Mouse (Mus musculus) forebrain, postnatal 0 days (tissue): ENCODE data around the gene Cops7a. TPM values are rescaled to one million over a fixed set of nuclear protein-coding genes. Genes with fewer than 3 reads are reported as not detected.

Source experiments
- ATAC-seq: fragments of 200-750 bp; cut with Nextera tagmentation; 2 replicates; pipeline ENCODE4 v1.8.0; 2017; ENCODE audit warnings: mild to moderate bottlenecking, moderate library complexity
- DNase-seq: peaks from one replicate; pipeline ENCODE4 v3.0.0-alpha.2; 2015
- H3K27ac ChIP-seq: fragments of 300-500 bp; sonication (generic); 2 replicates; pipeline ENCODE4 v1.5.1; 2014; ENCODE audit warnings: low read depth, mild to moderate bottlenecking, antibody characterized with exemption, low read length, moderate library complexity, mixed read lengths
- H3K27me3 ChIP-seq: fragments of 300-500 bp; sonication (generic); 2 replicates; pipeline ENCODE4 v1.6.1; 2014; ENCODE audit warnings: mild to moderate bottlenecking, low read length, mixed read lengths; ENCODE audit not compliant: insufficient read depth
- H3K36me3 ChIP-seq: fragments of 300-500 bp; sonication (generic); 2 replicates; pipeline ENCODE4 v1.6.1; 2014; ENCODE audit warnings: mild to moderate bottlenecking, moderate library complexity; ENCODE audit not compliant: insufficient read depth
- H3K4me1 ChIP-seq: fragments of 300-500 bp; sonication (generic); 2 replicates; pipeline ENCODE4 v1.6.1; 2014; ENCODE audit warnings: antibody characterized with exemption; ENCODE audit not compliant: insufficient read depth
- H3K4me2 ChIP-seq: fragments of 300-500 bp; sonication (generic); 2 replicates; pipeline ENCODE4 v1.6.1; 2014; ENCODE audit warnings: low read depth, mild to moderate bottlenecking, moderate library complexity
- H3K4me3 ChIP-seq: fragments of 300-500 bp; sonication (generic); 2 replicates; pipeline ENCODE4 v1.5.1; 2014; ENCODE audit warnings: low read depth, low read length, mixed read lengths
- H3K9ac ChIP-seq: fragments of 300-500 bp; sonication (generic); 2 replicates; pipeline ENCODE4 v1.6.1; 2014; ENCODE audit warnings: mild to moderate bottlenecking
- H3K9me3 ChIP-seq: fragments of 300-500 bp; sonication (generic); 2 replicates; pipeline ENCODE4 v1.6.1; 2016; ENCODE audit warnings: low read length
- CTCF ChIP-seq: sonication (generic); IDR thresholded peaks from 2 replicates; pipeline ENCODE4 v1.5.1; 2016; ENCODE audit warnings: antibody characterized with exemption, control low read depth, low read depth
- WGBS: fragments of 180-500 bp; shearing (Covaris S2); extraction: QIAGEN DNeasy Blood & Tissue Kit; methylation state at CpG from one replicate; pipeline ENCODE4 v1.1.7; 2014; 5-methylcytosine and 5-hydroxymethylcytosine counted together
- polyA plus RNA-seq: library from polyadenylated mRNA; unstranded; fragments of >200 nt; fragmentation: Nextera tagmentation; extraction: Ambion mirVana; gene quantifications from 2 replicates; pipeline ENCODE4 v1.2.1, GENCODE M21; 2015
- total RNA-seq: library from RNA; depleted of rRNA; stranded (reverse); fragments of >200 nt; gene quantifications from 2 replicates; pipeline ENCODE4 v1.2.3, GENCODE M21; 2014

Gene Cops7a
- total and polyA plus RNA-seq, 2 experiments from 2014 or later, result 87.8 to 117 TPM

- Histone ChIP-seq H3K36me3 (peaks cover 20% of the 10 kb centered on the region), H3K27ac (no peak overlapping the region), H3K9me3 (no peaks in the 10 kb centered on the region), H3K9ac (no peak overlapping the region), H3K4me2 (no peak overlapping the region), H3K27me3 (no peaks in the 10 kb centered on the region), H3K4me1 (peaks cover 9% of the 10 kb centered on the region), H3K4me3 (no peak overlapping the region)
- 44% methylated on average over 10 of the region's 10 CpGs for WGBS
- no peak for TF ChIP-seq CTCF
- no peak for DNase-seq
- ATAC-seq, result no peak
Measured at GRCm38 (mm10) chr6:124999546-124999945, 34.2 kb upstream of the Cops7a start.

- peaks cover 20% of the 10 kb centered on the region for H3K36me3 ChIP-seq
- H3K4me3 ChIP-seq, result no peak overlapping the region
- 46% methylated on average over 14 of the region's 14 CpGs for WGBS
Measured at GRCm38 (mm10) chr6:124999091-124999490, 33.8 kb upstream of the Cops7a start.

GRCm38 (mm10) chr6:124998066-124998465, 32.7 kb upstream of the Cops7a start:
- Histone ChIP-seq H3K9ac (peak overlapping the region; percentile 93), H3K27ac (peak overlapping the region; percentile 90), H3K4me1 (peaks cover 9% of the 10 kb centered on the region), H3K27me3 (no peaks in the 10 kb centered on the region), H3K36me3 (peaks cover 20% of the 10 kb centered on the region), H3K4me2 (peak overlapping the region; percentile 79), H3K9me3 (no peaks in the 10 kb centered on the region), H3K4me3 (peak overlapping the region; percentile 66)
- no peak for TF ChIP-seq CTCF
- DNase-seq, result no peak
- ATAC-seq, result no peak
- 11% methylated on average over 8 of the region's 8 CpGs for WGBS

More at GRCm38 (mm10) chr6:124999091-124999490, 33.8 kb upstream of the Cops7a start:
- no peak for ATAC-seq
- Histone ChIP-seq H3K9me3 (no peaks in the 10 kb centered on the region), H3K4me1 (peaks cover 9% of the 10 kb centered on the region), H3K4me2 (peak overlapping the region; percentile 79; the same call in 1 of the 2 replicates), H3K27me3 (no peaks in the 10 kb centered on the region), H3K27ac (no peak overlapping the region), H3K9ac (no peak overlapping the region)
- no peak for TF ChIP-seq CTCF
- no peak for DNase-seq

GRCm38 (mm10) chr6:124996551-124997501, 31.5 kb upstream of the Cops7a start, which contains the start of gene Pianp:
Pianp (plus strand) TSS chr6:124996694.
- TF ChIP-seq CTCF, result no peak
- H3K4me1 ChIP-seq, result peaks cover 9% of the 10 kb centered on the region
- H3K27me3 ChIP-seq, result no peaks in the 10 kb centered on the region
- H3K4me3 ChIP-seq, result peak within 1 kb of the TSS; percentile 66
- no peaks in the 10 kb centered on the region for H3K9me3 ChIP-seq
- ATAC-seq (peak; percentile 85), DNase-seq (peak; percentile 87)
- WGBS, result 2% methylated on average over 70 of the region's 78 CpGs
- peak within 1 kb of the TSS; percentile 79 for H3K4me2 ChIP-seq
- peak within 1 kb of the TSS; percentile 90 for H3K27ac ChIP-seq
- H3K36me3 ChIP-seq, result peaks cover 14% of the 10 kb centered on the region
- H3K9ac ChIP-seq, result peak within 1 kb of the TSS; percentile 93

- ATAC-seq (peak; percentile 1; the same call in 1 of the 2 replicates), DNase-seq (no peak)
- Histone ChIP-seq H3K36me3 (peaks cover 5% of the 10 kb centered on the region; the same call in 1 of the 2 replicates), H3K4me2 (peak overlapping the region; percentile 79), H3K9ac (peak overlapping the region; percentile 93), H3K27me3 (no peaks in the 10 kb centered on the region), H3K4me1 (peaks cover 9% of the 10 kb centered on the region), H3K4me3 (peak overlapping the region; percentile 66), H3K27ac (peak overlapping the region; percentile 90), H3K9me3 (no peaks in the 10 kb centered on the region)
- TF ChIP-seq CTCF, result no peak
- WGBS, result 46% methylated on average over 8 of the region's 8 CpGs
Measured at GRCm38 (mm10) chr6:124995831-124996403, 30.6 kb upstream of the Cops7a start.

GRCm38 (mm10) chr6:124995246-124995645, 29.9 kb upstream of the Cops7a start:
- H3K4me2 ChIP-seq, result no peak overlapping the region
- no peaks in the 10 kb centered on the region for H3K9me3 ChIP-seq
- TF ChIP-seq CTCF, result no peak
- no peak for ATAC-seq
- no peak for DNase-seq
- H3K4me1 ChIP-seq, result peaks cover 9% of the 10 kb centered on the region
- H3K9ac ChIP-seq, result no peak overlapping the region
- H3K4me3 ChIP-seq, result no peak overlapping the region
- 69% methylated on average over 7 of the region's 7 CpGs for WGBS
- no peaks in the 10 kb centered on the region for H3K27me3 ChIP-seq
- H3K27ac ChIP-seq, result no peak overlapping the region
- no peaks in the 10 kb centered on the region for H3K36me3 ChIP-seq

GRCm38 (mm10) chr6:124993876-124994275, 28.5 kb upstream of the Cops7a start:
- DNase-seq, result no peak
- peak; percentile 56 for TF ChIP-seq CTCF
- no peak for ATAC-seq
- peak overlapping the region; percentile 12; the same call in 1 of the 2 replicates for H3K4me3 ChIP-seq
- WGBS, result 13% methylated on average over 11 of the region's 11 CpGs
- no peaks in the 10 kb centered on the region for H3K27me3 ChIP-seq
- no peak overlapping the region for H3K9ac ChIP-seq
- no peak overlapping the region for H3K27ac ChIP-seq
- peak overlapping the region; percentile 29 for H3K4me2 ChIP-seq
- peaks cover 9% of the 10 kb centered on the region for H3K4me1 ChIP-seq
- H3K36me3 ChIP-seq, result no peaks in the 10 kb centered on the region
- no peaks in the 10 kb centered on the region for H3K9me3 ChIP-seq
